Mouse (Mus musculus) skeletal muscle tissue, adult 2 months (tissue): ENCODE data around the gene D5Ertd579e.

ENCODE experiments used
- DNase-seq: peaks from one replicate; pipeline ENCODE4 v3.0.0-alpha.2; 2012; ENCODE audit warnings: low read depth, low spot score

Gene D5Ertd579e

GRCm38 (mm10) chr5:36608939-36609499 lies 86.8 kb downstream of the D5Ertd579e start:
- no peak for DNase-seq

GRCm38 (mm10) chr5:36603031-36603430 lies 92.8 kb downstream of the D5Ertd579e start:
- no peak for DNase-seq

- no peak for DNase-seq
These were observed 93.8 kb downstream of the D5Ertd579e start for GRCm38 (mm10) chr5:36602028-36602427.

- DNase-seq: no peak
These were observed 94.3 kb downstream of the D5Ertd579e start for GRCm38 (mm10) chr5:36601492-36601891.

GRCm38 (mm10) chr5:36598883-36599282 lies 96.9 kb downstream of the D5Ertd579e start:
- DNase-seq: no peak

- no peak for DNase-seq
These were observed 98.2 kb downstream of the D5Ertd579e start for GRCm38 (mm10) chr5:36597653-36598052.

- no peak for DNase-seq
These were observed 99.6 kb downstream of the D5Ertd579e start for GRCm38 (mm10) chr5:36596225-36596624.

- DNase-seq: no peak
These were observed 100.7 kb downstream of the D5Ertd579e start for GRCm38 (mm10) chr5:36595115-36595514.

- DNase-seq: no peak
These were observed 101.5 kb downstream of the D5Ertd579e start for GRCm38 (mm10) chr5:36594344-36594743.

GRCm38 (mm10) chr5:36593176-36593575 lies 102.6 kb downstream of the D5Ertd579e start, which contains the start of gene Tbc1d14:
Tbc1d14 (minus strand) TSS chr5:36593276.
- no peak for DNase-seq

- DNase-seq: no peak
These were observed 105.3 kb downstream of the D5Ertd579e start for GRCm38 (mm10) chr5:36590499-36590920.

- no peak for DNase-seq
These were observed 111.5 kb downstream of the D5Ertd579e start for GRCm38 (mm10) chr5:36584299-36584698.

GRCm38 (mm10) chr5:36581924-36582642 lies 113.7 kb downstream of the D5Ertd579e start:
- peak; percentile 98 for DNase-seq

- DNase-seq: no peak
These were observed 114.4 kb downstream of the D5Ertd579e start for GRCm38 (mm10) chr5:36581259-36581923.

- no peak for DNase-seq
These were observed 115.9 kb downstream of the D5Ertd579e start for GRCm38 (mm10) chr5:36579967-36580366.

- DNase-seq: no peak
These were observed 116.8 kb downstream of the D5Ertd579e start for GRCm38 (mm10) chr5:36578982-36579381.

- DNase-seq: no peak
These were observed 119.4 kb downstream of the D5Ertd579e start for GRCm38 (mm10) chr5:36576457-36576856.

GRCm38 (mm10) chr5:36575745-36576144 lies 120.1 kb downstream of the D5Ertd579e start:
- no peak for DNase-seq

- no peak for DNase-seq
These were observed 120.6 kb downstream of the D5Ertd579e start for GRCm38 (mm10) chr5:36575227-36575626.

GRCm38 (mm10) chr5:36574147-36574870 lies 121.5 kb downstream of the D5Ertd579e start:
- DNase-seq: no peak

GRCm38 (mm10) chr5:36573354-36573753 lies 122.5 kb downstream of the D5Ertd579e start:
- DNase-seq: no peak

GRCm38 (mm10) chr5:36571371-36571770 lies 124.5 kb downstream of the D5Ertd579e start:
- no peak for DNase-seq
